Mouse (Mus musculus) embryonic facial prominence, embryonic 15.5 days (tissue): ENCODE results near the gene Gm10643. TPM values are rescaled to one million over a fixed set of nuclear protein-coding genes. Genes with fewer than 3 reads are reported as not detected.

ENCODE experiments used
- ATAC-seq: fragments of 200-750 bp; cut with Nextera tagmentation; 2 replicates; pipeline ENCODE4 v1.8.0; 2017; ENCODE audit warnings: low read depth, moderate TSS enrichment; ENCODE audit not compliant: insufficient number of reproducible peaks, low FRiP score, low TSS enrichment
- H3K27ac ChIP-seq: fragments of 300-500 bp; sonication (generic); replicated peaks from 2 replicates; pipeline ENCODE4 v1.5.1; 2015; ENCODE audit warnings: mild to moderate bottlenecking, inconsistent platforms
- H3K27me3 ChIP-seq: fragments of 300-500 bp; sonication (generic); 2 replicates; pipeline ENCODE4 v1.6.1; 2015; ENCODE audit warnings: inconsistent platforms
- H3K36me3 ChIP-seq: fragments of 300-500 bp; sonication (generic); 2 replicates; pipeline ENCODE4 v1.6.1; 2015; ENCODE audit warnings: mild to moderate bottlenecking, inconsistent platforms
- H3K4me1 ChIP-seq: fragments of 300-500 bp; sonication (generic); 2 replicates; pipeline ENCODE4 v1.6.1; 2015; ENCODE audit warnings: inconsistent platforms
- H3K4me2 ChIP-seq: fragments of 300-500 bp; sonication (generic); replicated peaks from 2 replicates; pipeline ENCODE4 v1.6.1; 2015; ENCODE audit warnings: mild to moderate bottlenecking, inconsistent platforms
- H3K4me3 ChIP-seq: fragments of 300-500 bp; sonication (generic); replicated peaks from 2 replicates; pipeline ENCODE4 v1.5.1; 2015; ENCODE audit warnings: mild to moderate bottlenecking, inconsistent platforms
- H3K9ac ChIP-seq: fragments of 300-500 bp; sonication (generic); 2 replicates; pipeline ENCODE4 v1.6.1; 2015; ENCODE audit warnings: inconsistent platforms
- H3K9me3 ChIP-seq: fragments of 300-500 bp; sonication (generic); replicated peaks from 2 replicates; pipeline ENCODE4 v1.6.1; 2016; ENCODE audit warnings: inconsistent platforms
- WGBS: fragments of 180-500 bp; shearing (Covaris S2); methylation state at CpG from one replicate; pipeline ENCODE4 v1.1.7; 2015; 5-methylcytosine and 5-hydroxymethylcytosine counted together
- polyA plus RNA-seq: library from polyadenylated mRNA; unstranded; fragments of >200 nt; fragmentation: Nextera tagmentation; extraction: Ambion mirVana; gene quantifications from 2 replicates; pipeline ENCODE4 v1.2.1, GENCODE M21; 2015

Gm10643 gene
- 1.6 and 1.7 TPM in 2 replicates for polyA plus RNA-seq

- peaks cover 26% of the 10 kb centered on the region for H3K4me1 ChIP-seq
- H3K9ac ChIP-seq, result peak within 1 kb of the TSS; percentile 84
- peak within 1 kb of the TSS; percentile 94 for H3K4me3 ChIP-seq
- no peaks in the 10 kb centered on the region for H3K36me3 ChIP-seq
- WGBS, result 81% methylated on average over 1 of the region's 1 CpGs
- peak within 1 kb of the TSS; percentile 85 for H3K27ac ChIP-seq
- no peaks in the 10 kb centered on the region for H3K27me3 ChIP-seq
- H3K9me3 ChIP-seq, result no peaks in the 10 kb centered on the region
- H3K4me2 ChIP-seq, result peak within 1 kb of the TSS; percentile 81
- no peak for ATAC-seq
Observed at GRCm38 (mm10) chr8:84065037-84065436, at the start of gene Gm10643. TSS of gene Gm10643 (minus strand) at chr8:84065137.

GRCm38 (mm10) chr8:84106216-84107040 is 41.5 kb upstream of the Gm10643 start:
- H3K27ac ChIP-seq, result no peak overlapping the region
- H3K9ac ChIP-seq, result no peak overlapping the region
- H3K4me2 ChIP-seq, result no peak overlapping the region
- no peak overlapping the region for H3K4me3 ChIP-seq
- no peaks in the 10 kb centered on the region for H3K27me3 ChIP-seq
- WGBS, result 86% methylated on average over 6 of the region's 6 CpGs
- peaks cover 7% of the 10 kb centered on the region for H3K36me3 ChIP-seq
- ATAC-seq, result no peak
- no peaks in the 10 kb centered on the region for H3K9me3 ChIP-seq
- peaks cover 30% of the 10 kb centered on the region for H3K4me1 ChIP-seq

GRCm38 (mm10) chr8:84105676-84106075 is 40.7 kb upstream of the Gm10643 start:
- ATAC-seq, result no peak
- no peaks in the 10 kb centered on the region for H3K27me3 ChIP-seq
- H3K4me3 ChIP-seq, result no peak overlapping the region
- no peak overlapping the region for H3K9ac ChIP-seq
- 81% methylated on average over 2 of the region's 2 CpGs for WGBS
- H3K4me2 ChIP-seq, result no peak overlapping the region
- no peaks in the 10 kb centered on the region for H3K9me3 ChIP-seq
- H3K4me1 ChIP-seq, result peaks cover 31% of the 10 kb centered on the region
- H3K27ac ChIP-seq, result 0 out of 2 replicates have a peak overlapping the region, but pooled peaks have one; percentile 12
- peaks cover 10% of the 10 kb centered on the region for H3K36me3 ChIP-seq

- Histone ChIP-seq H3K4me2 (peak within 1 kb of the TSS; percentile 82), H3K27me3 (no peaks in the 10 kb centered on the region), H3K27ac (peak within 1 kb of the TSS; percentile 86), H3K4me1 (peaks cover 31% of the 10 kb centered on the region), H3K4me3 (peak within 1 kb of the TSS; percentile 76), H3K36me3 (peaks cover 17% of the 10 kb centered on the region), H3K9me3 (no peaks in the 10 kb centered on the region), H3K9ac (peak within 1 kb of the TSS; percentile 71)
- ATAC-seq, result peak; percentile 96
- 7% methylated on average over 42 of the region's 42 CpGs for WGBS
Observed at GRCm38 (mm10) chr8:84104697-84105609, 40.0 kb upstream of the Gm10643 start, which contains the start of gene Dcaf15. TSS of gene Dcaf15 (minus strand) at chr8:84104768.

DNA sequence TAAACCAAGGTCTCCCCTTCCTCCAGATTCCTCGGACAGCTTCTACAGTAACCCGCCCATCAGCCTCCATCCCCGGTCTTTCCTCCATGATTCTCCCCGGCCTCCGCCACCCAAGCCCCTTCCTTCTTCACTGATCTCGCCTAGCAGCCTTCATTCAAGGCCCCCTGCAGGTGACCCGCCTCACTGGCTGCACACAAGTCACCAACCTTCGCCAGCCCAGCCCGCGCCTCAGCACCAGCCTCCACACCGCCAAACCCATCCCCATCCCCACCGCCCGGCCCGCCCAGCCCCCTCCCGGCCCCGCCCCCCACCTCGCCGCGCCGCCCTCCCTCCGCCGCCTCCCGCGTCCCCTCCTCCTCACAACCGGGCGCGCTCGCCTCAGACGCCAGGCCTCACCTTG is 39.3 kb upstream of the Gm10643 start:
- H3K4me1 ChIP-seq, result peaks cover 31% of the 10 kb centered on the region
- H3K4me3 ChIP-seq, result peak overlapping the region; percentile 76
- peak overlapping the region; percentile 71 for H3K9ac ChIP-seq
- ATAC-seq, result peak; percentile 80
- H3K9me3 ChIP-seq, result no peaks in the 10 kb centered on the region
- H3K27me3 ChIP-seq, result no peaks in the 10 kb centered on the region
- H3K4me2 ChIP-seq, result peak overlapping the region; percentile 82
- peaks cover 23% of the 10 kb centered on the region for H3K36me3 ChIP-seq
- under 1% methylated on average over 17 of the region's 29 CpGs for WGBS
- H3K27ac ChIP-seq, result peak overlapping the region; percentile 86

DNA sequence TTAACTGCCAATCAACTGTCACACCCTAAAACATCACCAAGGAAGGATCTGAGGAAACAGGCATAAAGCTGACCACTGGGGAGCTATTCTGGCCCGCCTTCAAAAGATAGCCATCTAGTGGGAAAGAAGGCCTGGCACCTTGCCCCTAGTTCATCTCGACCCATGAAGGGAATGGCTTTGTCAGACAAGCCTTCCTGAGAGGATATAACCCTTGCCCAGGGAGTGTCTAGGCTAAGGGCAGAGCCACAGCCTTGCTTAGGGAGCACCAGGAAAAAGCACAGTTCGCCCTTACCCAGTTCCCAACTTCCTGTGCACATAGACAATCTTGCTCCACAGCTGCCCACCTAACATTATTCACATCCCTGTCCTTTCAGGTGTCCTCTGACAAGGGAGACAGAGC is 38.7 kb upstream of the Gm10643 start:
- Histone ChIP-seq H3K9ac (peak overlapping the region; percentile 71), H3K36me3 (peaks cover 29% of the 10 kb centered on the region), H3K4me1 (peaks cover 31% of the 10 kb centered on the region), H3K27ac (no peak overlapping the region; the same call in 1 of the 2 replicates), H3K9me3 (no peaks in the 10 kb centered on the region), H3K4me2 (peak overlapping the region; percentile 82), H3K27me3 (no peaks in the 10 kb centered on the region), H3K4me3 (peak overlapping the region; percentile 76)
- ATAC-seq, result no peak
- WGBS, result 38% methylated on average over 3 of the region's 3 CpGs

DNA sequence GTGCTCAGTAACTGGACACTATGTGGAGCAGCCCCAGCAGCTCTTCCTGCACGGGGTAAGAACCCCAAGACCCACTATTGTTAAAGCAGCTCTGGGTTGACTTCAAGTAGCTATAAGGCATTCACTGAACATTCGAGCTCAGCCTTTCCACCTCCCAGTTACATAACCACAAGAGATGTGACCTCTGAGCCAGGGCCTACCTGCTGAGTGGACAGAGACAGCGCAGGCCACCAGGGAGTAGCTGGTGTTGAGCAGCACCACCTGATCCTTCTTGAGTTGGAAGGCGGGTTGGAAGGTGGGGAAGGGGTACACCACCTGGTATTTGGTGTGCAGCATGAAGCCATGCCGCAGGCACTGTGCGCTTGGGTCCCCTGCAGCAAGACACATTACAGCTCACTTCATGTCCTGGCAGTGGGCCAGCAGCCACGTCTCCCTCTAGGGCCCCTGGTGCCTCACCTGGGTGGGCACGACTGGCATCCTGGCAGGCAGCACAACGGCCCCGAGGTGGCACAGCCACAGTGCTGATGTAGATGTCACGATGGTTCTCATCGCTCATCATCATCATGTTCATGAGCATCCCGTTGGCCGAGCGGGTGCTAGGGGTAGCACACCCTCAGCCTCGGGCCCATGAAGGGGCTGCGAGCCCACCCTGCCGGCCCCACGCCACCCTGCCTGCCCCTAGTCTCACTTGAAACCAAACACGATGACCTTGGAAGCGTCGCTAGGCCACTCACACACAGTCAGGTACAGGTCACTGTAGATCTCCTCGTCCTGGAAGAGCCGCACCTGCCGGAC is 36.7 kb upstream of the Gm10643 start:
- H3K4me3 ChIP-seq, result no peak overlapping the region
- 87% methylated on average over 25 of the region's 25 CpGs for WGBS
- no peaks in the 10 kb centered on the region for H3K27me3 ChIP-seq
- H3K4me2 ChIP-seq, result no peak overlapping the region
- no peak for ATAC-seq
- H3K36me3 ChIP-seq, result peaks cover 48% of the 10 kb centered on the region
- H3K4me1 ChIP-seq, result peaks cover 31% of the 10 kb centered on the region
- H3K9me3 ChIP-seq, result no peaks in the 10 kb centered on the region
- no peak overlapping the region for H3K27ac ChIP-seq
- H3K9ac ChIP-seq, result no peak overlapping the region

- H3K9me3 ChIP-seq, result no peaks in the 10 kb centered on the region
- peaks cover 17% of the 10 kb centered on the region for H3K4me1 ChIP-seq
- H3K27ac ChIP-seq, result no peak overlapping the region
- H3K4me2 ChIP-seq, result no peak overlapping the region
- no peak overlapping the region for H3K4me3 ChIP-seq
- peaks cover 79% of the 10 kb centered on the region for H3K36me3 ChIP-seq
- no peak overlapping the region for H3K9ac ChIP-seq
- WGBS, result 94% methylated on average over 7 of the region's 7 CpGs
- H3K27me3 ChIP-seq, result no peaks in the 10 kb centered on the region
- ATAC-seq, result no peak
Observed at GRCm38 (mm10) chr8:84098376-84098775, 33.4 kb upstream of the Gm10643 start.

GRCm38 (mm10) chr8:84096061-84096460 is 31.1 kb upstream of the Gm10643 start:
- peaks cover 91% of the 10 kb centered on the region for H3K36me3 ChIP-seq
- no peak overlapping the region for H3K27ac ChIP-seq
- H3K4me1 ChIP-seq, result no peaks in the 10 kb centered on the region
- H3K4me2 ChIP-seq, result no peak overlapping the region
- no peak for ATAC-seq
- WGBS, result 65% methylated on average over 8 of the region's 8 CpGs
- no peak overlapping the region for H3K9ac ChIP-seq
- no peaks in the 10 kb centered on the region for H3K27me3 ChIP-seq
- H3K9me3 ChIP-seq, result no peaks in the 10 kb centered on the region
- H3K4me3 ChIP-seq, result no peak overlapping the region

DNA sequence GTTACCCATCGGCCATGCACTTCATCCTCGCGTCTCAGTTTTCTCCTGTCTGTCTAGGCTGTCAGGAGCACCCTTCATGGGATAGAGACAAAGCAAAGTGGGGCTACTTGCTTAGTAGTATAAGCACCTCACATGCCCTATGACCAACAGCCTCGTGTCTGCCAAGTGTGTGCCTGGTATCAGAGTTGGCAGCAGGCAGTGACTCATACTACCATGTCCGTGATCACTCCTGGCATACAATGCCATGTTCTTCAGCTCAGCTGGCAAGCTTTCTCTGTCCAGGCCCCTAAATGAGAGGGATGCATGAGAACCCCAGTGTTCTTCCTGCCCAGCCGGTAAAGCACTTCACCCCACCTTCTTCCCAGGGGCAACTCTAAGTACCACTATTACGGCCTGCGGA is 25.6 kb upstream of the Gm10643 start:
- Histone ChIP-seq H3K4me3 (no peak overlapping the region), H3K4me2 (no peak overlapping the region), H3K4me1 (no peaks in the 10 kb centered on the region), H3K27me3 (no peaks in the 10 kb centered on the region), H3K36me3 (peaks cover 84% of the 10 kb centered on the region), H3K27ac (no peak overlapping the region), H3K9me3 (no peaks in the 10 kb centered on the region), H3K9ac (no peak overlapping the region)
- WGBS, result 89% methylated on average over 8 of the region's 8 CpGs
- ATAC-seq, result no peak
